Mouse (Mus musculus): ENCODE results near the gene Gm2a. TPM values are rescaled to one million over a fixed set of nuclear protein-coding genes. Genes with fewer than 3 reads are reported as not detected.
A peak's percentile ranks its signal among the peaks of the same experiment; 100 is the strongest.
"Not testable (repeated sequence)": the region's sequence is repeated elsewhere in the genome, so short reads cannot be mapped to it uniquely, and the experiment has no call there.

Gene Gm2a
- polyA plus RNA-seq, 1 experiment from 2014 or later = 22.4 TPM

GRCm38 (mm10) chr11:55076234-55076633 is 21.7 kb upstream of the Gm2a start:
- no peaks in the 10 kb centered on the region for H3K9me3 ChIP-seq (replicated peaks)
- WGBS (ENCODE audit: insufficient replicate concordance) = 65% methylated on average over 5 of the region's 5 CpGs
- no peak for ATAC-seq (ENCODE audit: insufficient read depth)

DNA sequence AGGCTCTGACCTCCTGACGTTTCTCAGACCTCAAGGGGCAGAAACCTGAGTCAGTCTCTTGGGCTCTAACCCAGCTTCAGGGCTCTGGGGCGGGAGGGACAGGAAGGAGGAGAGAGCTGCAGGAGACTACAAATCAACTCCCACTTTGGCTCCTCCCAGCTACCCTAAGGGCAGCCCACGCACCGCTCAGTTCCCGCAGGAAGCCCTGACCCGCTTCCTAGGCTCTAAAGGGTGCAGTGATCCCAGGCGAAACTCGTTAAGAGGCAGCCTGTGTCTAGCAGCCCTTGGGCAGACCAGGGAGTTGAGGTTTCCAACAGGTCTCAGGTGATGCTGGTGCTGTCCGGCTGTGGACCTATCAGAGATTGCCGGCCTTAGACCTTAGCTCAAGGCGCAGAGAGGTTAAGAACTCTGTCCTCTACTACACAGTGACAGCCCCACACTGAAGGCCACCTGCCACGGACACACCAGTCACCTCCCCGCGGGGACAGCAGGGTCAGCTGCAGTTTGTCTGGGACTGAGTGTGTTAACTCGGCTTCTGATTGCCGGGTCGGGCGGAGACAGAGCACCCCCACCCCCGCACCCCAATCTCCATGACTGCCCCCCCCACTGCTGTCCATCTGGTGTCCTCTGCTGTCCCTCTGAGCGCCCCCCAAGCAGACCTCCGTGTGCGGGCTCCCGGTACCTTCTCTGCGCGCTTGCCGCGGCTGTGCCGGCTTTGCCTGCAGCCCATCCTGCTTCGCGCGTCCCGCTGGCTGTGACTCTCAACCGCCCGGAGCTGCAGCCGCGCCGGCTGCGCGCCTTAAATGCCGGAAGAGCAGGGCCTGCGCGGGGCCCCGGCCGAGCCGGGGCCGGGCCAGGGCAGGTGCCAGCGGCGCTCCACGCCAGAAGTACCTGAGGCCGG is 20.3 kb upstream of the Gm2a start, which contains the start of gene Ccdc69:
Ccdc69 (minus strand) TSS at position 801 of the 901 bp plus-strand sequence.
- Histone ChIP-seq H3K27ac (replicated peaks) (peak within 1 kb of the TSS; percentile 3; the same call in 1 of the 2 replicates), H3K9me3 (replicated peaks) (no peaks in the 10 kb centered on the region), H3K4me1 (replicated peaks) (peaks cover 12% of the 10 kb centered on the region), H3K4me3 (replicated peaks) (peak within 1 kb of the TSS; percentile 56), H3K4me2 (peak within 1 kb of the TSS; percentile 81), H3K27me3 (no peaks in the 10 kb centered on the region), H3K9ac (peak within 1 kb of the TSS; percentile 27; the same call in 1 of the 2 replicates), H3K36me3 (replicated peaks) (no peaks in the 10 kb centered on the region)
- peak; percentile 58 for ATAC-seq (ENCODE audit: insufficient read depth)
- under 1% methylated on average over 50 of the region's 50 CpGs for WGBS (ENCODE audit: insufficient replicate concordance)

More at GRCm38 (mm10) chr11:55076234-55076633, 21.7 kb upstream of the Gm2a start:
- no peak overlapping the region for H3K27ac ChIP-seq (replicated peaks)
- H3K9ac ChIP-seq = no peak overlapping the region
- no peaks in the 10 kb centered on the region for H3K27me3 ChIP-seq
- H3K4me3 ChIP-seq (replicated peaks) = no peak overlapping the region
- H3K36me3 ChIP-seq (replicated peaks) = no peaks in the 10 kb centered on the region
- H3K4me1 ChIP-seq (replicated peaks) = peaks cover 12% of the 10 kb centered on the region
- H3K4me2 ChIP-seq = no peak overlapping the region

DNA sequence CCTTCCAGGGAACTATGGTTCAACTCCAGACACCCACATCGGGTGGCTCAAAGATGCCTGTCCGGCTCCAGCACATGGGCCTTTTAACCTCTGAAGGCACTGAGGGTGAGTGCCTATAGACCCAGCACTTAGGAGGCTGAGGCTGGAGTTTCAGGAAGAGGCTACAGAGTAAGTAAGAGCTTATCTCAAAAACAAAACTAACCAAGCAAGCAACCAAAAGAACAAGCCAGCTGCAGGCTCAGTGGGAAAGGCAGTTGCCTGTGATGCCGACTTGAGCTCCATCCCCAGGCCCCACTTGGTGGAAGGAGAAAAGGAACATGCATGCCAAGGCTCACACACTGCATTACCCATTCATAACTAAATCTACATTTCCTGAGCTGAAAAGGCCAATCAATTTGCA is 19.4 kb upstream of the Gm2a start:
- H3K27ac ChIP-seq (replicated peaks) = no peak overlapping the region

GRCm38 (mm10) chr11:55079180-55079579 is 18.7 kb upstream of the Gm2a start:
- WGBS (ENCODE audit: insufficient replicate concordance) = 74% methylated on average over 4 of the region's 4 CpGs

More for the DNA sequence above, 19.4 kb upstream of the Gm2a start:
- no peak for ATAC-seq (ENCODE audit: insufficient read depth)
- no peak overlapping the region for H3K4me3 ChIP-seq (replicated peaks)
- H3K9ac ChIP-seq = peak overlapping the region; percentile 27; the same call in 1 of the 2 replicates
- no peaks in the 10 kb centered on the region for H3K27me3 ChIP-seq
- WGBS (ENCODE audit: insufficient replicate concordance) = 32% methylated on average over 3 of the region's 3 CpGs
- H3K36me3 ChIP-seq (replicated peaks) = no peaks in the 10 kb centered on the region
- peaks cover 12% of the 10 kb centered on the region for H3K4me1 ChIP-seq (replicated peaks)
- peak overlapping the region; percentile 81 for H3K4me2 ChIP-seq
- no peaks in the 10 kb centered on the region for H3K9me3 ChIP-seq (replicated peaks)

GRCm38 (mm10) chr11:55081206-55081605 is 16.7 kb upstream of the Gm2a start:
- Histone ChIP-seq H3K27me3 (no peaks in the 10 kb centered on the region), H3K9ac (no peak overlapping the region), H3K9me3 (replicated peaks) (no peaks in the 10 kb centered on the region), H3K4me1 (replicated peaks) (peaks cover 12% of the 10 kb centered on the region), H3K27ac (replicated peaks) (no peak overlapping the region), H3K4me2 (no peak overlapping the region), H3K4me3 (replicated peaks) (no peak overlapping the region), H3K36me3 (replicated peaks) (no peaks in the 10 kb centered on the region)
- no peak for ATAC-seq (ENCODE audit: insufficient read depth)
- WGBS (ENCODE audit: insufficient replicate concordance) = 64% methylated on average over 9 of the region's 9 CpGs

More at GRCm38 (mm10) chr11:55079180-55079579, 18.7 kb upstream of the Gm2a start:
- Histone ChIP-seq H3K4me3 (replicated peaks) (no peak overlapping the region), H3K9ac (no peak overlapping the region), H3K36me3 (replicated peaks) (no peaks in the 10 kb centered on the region), H3K27me3 (no peaks in the 10 kb centered on the region), H3K4me2 (no peak overlapping the region), H3K27ac (replicated peaks) (no peak overlapping the region), H3K9me3 (replicated peaks) (no peaks in the 10 kb centered on the region), H3K4me1 (replicated peaks) (peaks cover 12% of the 10 kb centered on the region)
- no peak for ATAC-seq (ENCODE audit: insufficient read depth)

GRCm38 (mm10) chr11:55084629-55085028 is 13.3 kb upstream of the Gm2a start:
- Histone ChIP-seq H3K36me3 (replicated peaks) (no peaks in the 10 kb centered on the region), H3K27ac (replicated peaks) (no peak overlapping the region), H3K4me3 (replicated peaks) (no peak overlapping the region), H3K4me1 (replicated peaks) (0 out of 2 replicates have a peak, but pooled peaks cover 3% of the 10 kb centered on the region), H3K4me2 (no peak overlapping the region), H3K9me3 (replicated peaks) (no peaks in the 10 kb centered on the region), H3K9ac (no peak overlapping the region), H3K27me3 (no peaks in the 10 kb centered on the region)
- no peak for ATAC-seq (ENCODE audit: insufficient read depth)
- WGBS (ENCODE audit: insufficient replicate concordance) = 59% methylated on average over 4 of the region's 4 CpGs

- Histone ChIP-seq H3K27me3 (no peaks in the 10 kb centered on the region), H3K27ac (replicated peaks) (no peak overlapping the region), H3K4me3 (replicated peaks) (no peak overlapping the region), H3K9ac (no peak overlapping the region), H3K36me3 (replicated peaks) (no peaks in the 10 kb centered on the region), H3K4me2 (no peak overlapping the region), H3K4me1 (replicated peaks) (0 out of 2 replicates have a peak, but pooled peaks cover 3% of the 10 kb centered on the region), H3K9me3 (replicated peaks) (no peaks in the 10 kb centered on the region)
- WGBS (ENCODE audit: insufficient replicate concordance) = 39% methylated on average over 5 of the region's 5 CpGs
- ATAC-seq (ENCODE audit: insufficient read depth) = no peak
Measured at GRCm38 (mm10) chr11:55085396-55085795, 12.5 kb upstream of the Gm2a start.

- Histone ChIP-seq H3K9ac (no peak overlapping the region), H3K4me2 (no peak overlapping the region), H3K4me3 (replicated peaks) (no peak overlapping the region), H3K27me3 (no peaks in the 10 kb centered on the region), H3K9me3 (replicated peaks) (no peaks in the 10 kb centered on the region), H3K36me3 (replicated peaks) (no peaks in the 10 kb centered on the region), H3K27ac (replicated peaks) (no peak overlapping the region), H3K4me1 (replicated peaks) (0 out of 2 replicates have a peak, but pooled peaks cover 3% of the 10 kb centered on the region)
- ATAC-seq (ENCODE audit: insufficient read depth) = no peak
- WGBS (ENCODE audit: insufficient replicate concordance) = 10% methylated on average over 10 of the region's 10 CpGs
Measured at GRCm38 (mm10) chr11:55087006-55087405, 10.9 kb upstream of the Gm2a start.

DNA sequence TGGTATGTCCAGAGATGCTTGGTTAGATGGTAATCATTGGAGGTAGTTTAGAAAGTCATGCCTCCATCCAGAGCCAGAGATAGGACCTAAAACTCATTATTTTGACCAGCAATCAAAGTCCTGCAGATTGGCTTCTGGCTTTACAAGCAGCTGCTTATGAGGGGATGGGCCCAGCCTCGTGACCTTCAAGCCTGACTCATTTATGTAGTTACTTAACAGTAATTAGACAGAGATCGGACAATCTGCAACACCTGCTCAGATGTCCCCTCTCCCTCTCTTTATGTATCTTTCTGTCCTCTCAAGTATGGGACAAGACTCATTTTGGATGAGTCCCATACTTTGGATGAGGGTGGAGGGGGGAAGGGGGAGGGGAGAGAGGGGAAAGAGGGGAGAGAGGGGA is 8.0 kb upstream of the Gm2a start:
- Histone ChIP-seq H3K4me1 (replicated peaks) (0 out of 2 replicates have a peak, but pooled peaks cover 3% of the 10 kb centered on the region), H3K9ac (no peak overlapping the region), H3K36me3 (replicated peaks) (no peaks in the 10 kb centered on the region), H3K4me3 (replicated peaks) (no peak overlapping the region), H3K27me3 (no peaks in the 10 kb centered on the region), H3K4me2 (no peak overlapping the region), H3K9me3 (replicated peaks) (no peaks in the 10 kb centered on the region), H3K27ac (replicated peaks) (no peak overlapping the region)
- WGBS (ENCODE audit: insufficient replicate concordance) = 50% methylated on average over 2 of the region's 2 CpGs
- no peak for ATAC-seq (ENCODE audit: insufficient read depth)

DNA sequence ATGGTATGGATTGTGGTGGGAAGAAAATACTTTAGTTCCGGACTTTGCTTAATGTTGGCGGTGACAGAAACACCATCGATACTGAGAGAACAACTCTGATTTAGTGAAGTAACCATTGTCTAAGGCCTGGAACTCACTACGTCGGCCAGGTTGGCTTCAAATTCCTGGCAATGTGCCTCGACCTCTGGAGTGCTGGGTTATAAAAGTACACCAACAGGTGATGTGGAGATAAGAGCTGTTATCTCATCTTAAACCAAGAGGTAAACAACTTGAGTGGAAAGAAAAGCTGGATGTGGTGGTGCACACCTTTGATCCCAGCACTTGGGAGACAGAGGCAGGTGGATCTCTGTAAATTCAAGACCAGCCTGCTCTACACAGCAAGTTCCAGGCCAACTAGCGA is 4.8 kb upstream of the Gm2a start:
- WGBS (ENCODE audit: insufficient replicate concordance) = 59% methylated on average over 7 of the region's 7 CpGs

DNA sequence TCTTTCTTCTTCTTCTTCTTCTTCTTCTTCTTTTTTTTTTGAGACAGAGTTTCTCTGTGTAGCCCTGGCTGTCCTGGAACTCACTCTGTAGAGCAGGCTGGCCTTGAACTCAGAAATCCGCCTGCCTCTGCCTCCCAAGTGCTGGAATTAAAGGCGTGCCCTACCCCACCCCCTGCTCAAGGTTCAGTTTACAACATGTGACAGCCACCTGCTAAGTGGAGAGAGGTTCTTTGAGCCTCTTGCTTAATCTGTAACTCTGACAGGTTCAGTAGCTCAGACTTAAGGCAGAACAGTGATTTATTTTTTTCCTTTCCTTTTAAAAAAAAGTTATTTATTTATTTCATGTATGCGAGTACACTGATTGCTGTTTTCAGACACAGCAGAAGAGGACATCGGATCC is 1.6 kb upstream of the Gm2a start:
- H3K9me3 ChIP-seq (replicated peaks); H3K4me3 ChIP-seq (replicated peaks); H3K9ac ChIP-seq; H3K36me3 ChIP-seq (replicated peaks); H3K4me2 ChIP-seq; ATAC-seq (ENCODE audit: insufficient read depth); H3K27me3 ChIP-seq; H3K27ac ChIP-seq (replicated peaks): not testable (repeated sequence)
- peaks cover 24% of the 10 kb centered on the region for H3K4me1 ChIP-seq (replicated peaks)
- WGBS (ENCODE audit: insufficient replicate concordance) = 65% methylated on average over 4 of the region's 4 CpGs

More for the DNA sequence above, 4.8 kb upstream of the Gm2a start:
- Histone ChIP-seq H3K4me2 (no peak overlapping the region), H3K27ac (replicated peaks) (no peak overlapping the region), H3K9me3 (replicated peaks) (no peaks in the 10 kb centered on the region), H3K4me3 (replicated peaks) (no peak overlapping the region), H3K27me3 (0 out of 2 replicates have a peak, but pooled peaks cover under 1% of the 10 kb centered on the region), H3K36me3 (replicated peaks) (no peaks in the 10 kb centered on the region), H3K4me1 (replicated peaks) (peaks cover 16% of the 10 kb centered on the region), H3K9ac (no peak overlapping the region)
- no peak for ATAC-seq (ENCODE audit: insufficient read depth)

All from liver, embryonic 15.5 days (tissue).